11 mouse cellular contexts compared by ENCODE assay signal in the genomic region with DNA sequence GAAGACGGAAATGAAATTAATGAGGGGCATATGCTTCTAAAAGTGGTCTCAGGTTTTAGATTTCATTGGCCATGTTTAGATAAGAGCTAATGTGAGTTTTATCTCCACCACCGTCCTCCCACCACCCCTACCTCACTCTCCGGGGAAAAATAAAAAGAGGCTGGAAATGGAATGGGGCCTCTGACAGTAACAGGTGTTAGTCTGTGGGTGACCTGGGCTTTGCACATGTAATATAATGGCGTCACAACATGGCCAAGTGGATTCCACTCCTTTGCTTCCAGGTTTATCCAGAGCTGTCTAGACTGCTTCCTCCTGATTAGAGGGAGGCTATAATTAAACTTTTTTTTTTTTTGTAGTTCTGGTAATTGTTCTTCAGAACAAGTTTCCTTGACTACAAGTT. TPM values are rescaled to one million over a fixed set of nuclear protein-coding genes. Genes with fewer than 3 reads are reported as not detected.
DNase-seq lines count a peak whose midpoint lies in the region; ATAC-seq and TF ChIP-seq lines count a peak whose summit lies in the region.
"Had no signal": no experiment of that assay in that cellular context is flagged by ENCODE, and none has a peak within 500 bp of the region (broad histone marks: within the 10 kb centered on the region; RNA-seq: fewer than 3 reads in every experiment).

No protein-coding gene starts in this region.

- no peak for DNase-seq in gastrocnemius, adult 2 months
- no peak for DNase-seq in gastrocnemius, adult 8-10 months (ENCODE audit: low spot score in 2 of 2)
- DNase-seq in kidney, postnatal 0 days (ENCODE audit: low spot score), result no peak
- no peak for DNase-seq in kidney, adult 18-20 months
- no peak for DNase-seq in forebrain, embryonic 14.5 days (ENCODE audit: low spot score)
- no peak for DNase-seq in adrenal gland, postnatal 25 days
- DNase-seq in left cerebral cortex, adult 8-10 months (ENCODE audit: low spot score in 2 of 2), result no peak

- H3K4me3 ChIP-seq in gastrocnemius, adult 2 months, result peak overlapping the region; percentile 81
- peak overlapping the region; percentile 70 for H3K4me3 ChIP-seq in kidney, postnatal 0 days (replicated peaks; ENCODE audit: low read depth, low read length)
- 0 out of 2 replicates have a peak overlapping the region, but pooled peaks have one; percentile 40 for H3K4me3 ChIP-seq in forebrain, embryonic 14.5 days (ENCODE audit: low read depth, low read length)
- H3K4me3 ChIP-seq in neural tube, embryonic 13.5 days, result peak overlapping the region; percentile 48

- H3K27ac ChIP-seq in gastrocnemius, adult 2 months, result no peak overlapping the region
- H3K27ac ChIP-seq in kidney, postnatal 0 days, result peak overlapping the region; percentile 92; the same call in 1 of the 2 replicates
- no peak overlapping the region for H3K27ac ChIP-seq in forebrain, embryonic 14.5 days (ENCODE audit: low read depth, low read length)
- H3K27ac ChIP-seq in neural tube, embryonic 13.5 days (replicated peaks), result no peak overlapping the region
- H3K27ac ChIP-seq: macrophage had no signal

- H3K36me3 ChIP-seq in kidney, postnatal 0 days (ENCODE audit: insufficient read depth, low read length), result peaks cover 11% of the 10 kb centered on the region
- H3K36me3 ChIP-seq in forebrain, embryonic 14.5 days (ENCODE audit: control insufficient read depth, insufficient read depth, low read length), result no peaks in the 10 kb centered on the region
- no peaks in the 10 kb centered on the region for H3K36me3 ChIP-seq in neural tube, embryonic 13.5 days

- no peaks in the 10 kb centered on the region for H3K9me3 ChIP-seq in kidney, postnatal 0 days (replicated peaks; ENCODE audit: low read length)
- no peaks in the 10 kb centered on the region for H3K9me3 ChIP-seq in forebrain, embryonic 14.5 days (replicated peaks; ENCODE audit: control insufficient read depth, low read length)
- H3K9me3 ChIP-seq in neural tube, embryonic 13.5 days, result no peaks in the 10 kb centered on the region

- H3K9ac ChIP-seq in kidney, postnatal 0 days (ENCODE audit: low read depth, low read length), result peak overlapping the region; percentile 25; the same call in 1 of the 2 replicates
- H3K9ac ChIP-seq in forebrain, embryonic 14.5 days (ENCODE audit: low read length), result no peak overlapping the region
- H3K9ac ChIP-seq in neural tube, embryonic 13.5 days, result no peak overlapping the region

- 19% methylated on average over 4 of the region's 4 CpGs for WGBS in kidney, postnatal 0 days
- WGBS in forebrain, embryonic 14.5 days, result 66% methylated on average over 4 of the region's 4 CpGs
- 65% methylated on average over 4 of the region's 4 CpGs for WGBS in neural tube, embryonic 13.5 days

- TF ChIP-seq CTCF in gastrocnemius, adult 2 months (IDR thresholded peaks at IDR 0.05), result no peak
- no peak for TF ChIP-seq CTCF in kidney, postnatal 0 days (IDR thresholded peaks at IDR 0.05; ENCODE audit: low read depth)

- peaks cover 46% of the 10 kb centered on the region for H3K4me1 ChIP-seq in kidney, postnatal 0 days (replicated peaks; ENCODE audit: insufficient read depth, low read length)
- H3K4me1 ChIP-seq in forebrain, embryonic 14.5 days (ENCODE audit: control insufficient read depth, insufficient read depth, low read length), result peaks cover 5% of the 10 kb centered on the region; the same call in 1 of the 2 replicates
- peaks cover 42% of the 10 kb centered on the region for H3K4me1 ChIP-seq in neural tube, embryonic 13.5 days (replicated peaks)

- intact Hi-C loops in gastrocnemius, adult 2 months (cut with DNase I), result loop anchor here (10.0 kb wide), 1 partner anchor 103 kb away; no protein-coding TSS in a partner anchor

- H3K27me3 ChIP-seq in kidney, postnatal 0 days (ENCODE audit: insufficient read depth, low read length), result no peaks in the 10 kb centered on the region
- H3K27me3 ChIP-seq in forebrain, embryonic 14.5 days (replicated peaks; ENCODE audit: control insufficient read depth, insufficient read depth, low read length), result peaks cover 38% of the 10 kb centered on the region
- H3K27me3 ChIP-seq in neural tube, embryonic 13.5 days, result peaks cover 61% of the 10 kb centered on the region

- ATAC-seq in kidney, postnatal 0 days (replicated peaks; ENCODE audit: low FRiP score, low read depth), result no peak
- no peak for ATAC-seq in forebrain, embryonic 14.5 days
- ATAC-seq in neural tube, embryonic 13.5 days (ENCODE audit: low read depth), result no peak

- H3K4me2 ChIP-seq in kidney, postnatal 0 days (ENCODE audit: low read length), result peak overlapping the region; percentile 86
- peak overlapping the region; percentile 72 for H3K4me2 ChIP-seq in forebrain, embryonic 14.5 days (ENCODE audit: low read length)
- peak overlapping the region; percentile 81 for H3K4me2 ChIP-seq in neural tube, embryonic 13.5 days

RNA-seq across cellular contexts. Expression of a gene that starts 2.3 kb away (rescaled TPM):
- total RNA-seq in gastrocnemius, adult 2 months (2021), result 10 to 100 TPM; 12.9 to 15.9 TPM
- total RNA-seq in gastrocnemius, adult 8-10 months (2022), result 10 to 100 TPM in 1 of 4 experiments, 1 to 10 TPM in 3; 6.6 to 10.9 (median 9.1) TPM
- polyA plus RNA-seq in kidney, postnatal 0 days (2015; fragmentation: Nextera tagmentation; extraction: Ambion mirVana), result 115 and 128 TPM in 2 replicates
- 13.6 and 17.5 TPM in 2 replicates for polyA plus RNA-seq in forebrain, embryonic 14.5 days (2014; fragmentation: Nextera tagmentation; extraction: Ambion mirVana)
- 27.9 and 31.0 TPM in 2 replicates for polyA plus RNA-seq in neural tube, embryonic 13.5 days (2015; fragmentation: Nextera tagmentation; extraction: Ambion mirVana)
- 133 and 138 TPM in 2 replicates for total RNA-seq in adrenal gland, postnatal 25 days (2021)
- total RNA-seq in left cerebral cortex, adult 8-10 months (2022), result 10 to 100 TPM; 15.4 to 17.6 (median 16.8) TPM

RNA-seq across cellular contexts. Expression of a gene that starts 26.8 kb away (rescaled TPM):
- not detected for total RNA-seq in gastrocnemius, adult 2 months (2021)
- not detected for total RNA-seq in gastrocnemius, adult 8-10 months (2022)
- not detected in 2 replicates for polyA plus RNA-seq in kidney, postnatal 0 days (2015; fragmentation: Nextera tagmentation; extraction: Ambion mirVana)
- polyA plus RNA-seq in forebrain, embryonic 14.5 days (2014; fragmentation: Nextera tagmentation; extraction: Ambion mirVana), result not detected in 2 replicates
- not detected in 2 replicates for polyA plus RNA-seq in neural tube, embryonic 13.5 days (2015; fragmentation: Nextera tagmentation; extraction: Ambion mirVana)
- total RNA-seq in adrenal gland, postnatal 25 days (2021), result not detected in 2 replicates
- total RNA-seq in left cerebral cortex, adult 8-10 months (2022), result not detected
- total RNA-seq: gastrocnemius, adult 18-20 months; layer of hippocampus, adult 18-20 months had no signal
- polyA plus RNA-seq: macrophage had no signal
